Comparison of ENCODE assay signal across 22 mouse cellular contexts in the genomic region with DNA sequence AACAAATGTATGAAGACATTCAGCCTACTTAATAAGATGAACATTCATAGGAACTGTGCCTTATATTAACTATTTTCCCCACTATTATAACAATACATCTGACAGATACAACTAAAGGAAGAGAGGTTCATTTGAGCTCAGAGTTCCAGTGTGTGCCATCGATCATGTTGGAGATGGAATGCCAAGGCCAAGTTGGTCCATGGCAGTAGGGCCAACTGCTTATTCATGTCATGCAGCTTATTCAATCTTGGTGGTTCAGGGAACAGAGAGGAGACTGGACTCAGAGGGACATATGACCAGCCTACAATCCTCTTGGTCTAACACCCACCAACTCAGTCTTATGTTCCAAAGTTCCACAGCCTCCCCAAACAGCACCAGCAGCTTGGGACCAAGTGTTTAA. TPM values are rescaled to one million over a fixed set of nuclear protein-coding genes. Genes with fewer than 3 reads are reported as not detected.
DNase-seq lines count a peak whose midpoint lies in the region; ATAC-seq lines count a peak whose summit lies in the region.
"Had no signal": no experiment of that assay in that cellular context is flagged by ENCODE, and none has a peak within 500 bp of the region (broad histone marks: within the 10 kb centered on the region; RNA-seq: fewer than 3 reads in every experiment).

No protein-coding gene starts in this region.

- H3K4me3 ChIP-seq in liver, embryonic 12.5 days, result no peak overlapping the region
- H3K4me3 ChIP-seq in liver, embryonic 15.5 days (replicated peaks), result no peak overlapping the region
- H3K4me3 ChIP-seq in liver, embryonic 11.5 days (ENCODE audit: low read depth, low read length), result no peak overlapping the region
- H3K4me3 ChIP-seq: embryonic facial prominence, embryonic 13.5 days; embryonic facial prominence, embryonic 15.5 days; erythroblast, embryonic 14.5 days; forebrain, embryonic 10.5 days; forebrain, embryonic 12.5 days had no signal

- ATAC-seq in liver, embryonic 12.5 days, result no peak
- no peak for ATAC-seq in liver, embryonic 15.5 days (ENCODE audit: insufficient read depth)
- ATAC-seq in liver, embryonic 11.5 days (replicated peaks; ENCODE audit: low FRiP score), result no peak
- ATAC-seq: forebrain, embryonic 14.5 days; forebrain, embryonic 16.5 days had no signal

- H3K9ac ChIP-seq in liver, embryonic 12.5 days, result no peak overlapping the region
- H3K9ac ChIP-seq in liver, embryonic 15.5 days, result no peak overlapping the region
- no peak overlapping the region for H3K9ac ChIP-seq in liver, embryonic 11.5 days (ENCODE audit: low read depth, low read length)
- H3K9ac ChIP-seq: embryonic facial prominence, embryonic 13.5 days; embryonic facial prominence, embryonic 15.5 days; forebrain, embryonic 12.5 days had no signal

- H3K27ac ChIP-seq in liver, embryonic 12.5 days, result peak overlapping the region; percentile 58; the same call in 1 of the 2 replicates
- H3K27ac ChIP-seq in liver, embryonic 15.5 days (replicated peaks), result 0 out of 2 replicates have a peak overlapping the region, but pooled peaks have one; percentile 24
- no peak overlapping the region for H3K27ac ChIP-seq in liver, embryonic 11.5 days (ENCODE audit: low read depth, low read length)
- H3K27ac ChIP-seq: embryonic facial prominence, embryonic 13.5 days; embryonic facial prominence, embryonic 15.5 days; forebrain, embryonic 10.5 days; forebrain, embryonic 12.5 days had no signal

- H3K9me3 ChIP-seq in liver, embryonic 12.5 days (replicated peaks), result no peaks in the 10 kb centered on the region
- no peaks in the 10 kb centered on the region for H3K9me3 ChIP-seq in liver, embryonic 15.5 days (replicated peaks)
- H3K9me3 ChIP-seq in liver, embryonic 11.5 days (ENCODE audit: control insufficient read depth, low read length), result no peaks in the 10 kb centered on the region
- H3K9me3 ChIP-seq: embryonic facial prominence, embryonic 13.5 days; embryonic facial prominence, embryonic 15.5 days; forebrain, embryonic 10.5 days; forebrain, embryonic 12.5 days had no signal

- no peaks in the 10 kb centered on the region for H3K27me3 ChIP-seq in liver, embryonic 12.5 days (replicated peaks)
- no peaks in the 10 kb centered on the region for H3K27me3 ChIP-seq in liver, embryonic 15.5 days
- no peaks in the 10 kb centered on the region for H3K27me3 ChIP-seq in liver, embryonic 11.5 days (replicated peaks; ENCODE audit: control insufficient read depth, insufficient read depth, low read length)
- H3K27me3 ChIP-seq: embryonic facial prominence, embryonic 13.5 days; embryonic facial prominence, embryonic 15.5 days; forebrain, embryonic 12.5 days had no signal

- WGBS in liver, embryonic 12.5 days (ENCODE audit: insufficient replicate concordance), result 92% methylated on average over 1 of the region's 1 CpGs
- 89% methylated on average over 1 of the region's 1 CpGs for WGBS in liver, embryonic 15.5 days (ENCODE audit: insufficient replicate concordance)
- 95% methylated on average over 1 of the region's 1 CpGs for WGBS in liver, embryonic 11.5 days

- no peak overlapping the region for H3K4me2 ChIP-seq in liver, embryonic 12.5 days
- no peak overlapping the region for H3K4me2 ChIP-seq in liver, embryonic 15.5 days
- H3K4me2 ChIP-seq in liver, embryonic 11.5 days, result no peak overlapping the region
- H3K4me2 ChIP-seq: embryonic facial prominence, embryonic 13.5 days; embryonic facial prominence, embryonic 15.5 days; forebrain, embryonic 12.5 days had no signal

- peaks cover 15% of the 10 kb centered on the region for H3K4me1 ChIP-seq in liver, embryonic 12.5 days
- H3K4me1 ChIP-seq in liver, embryonic 15.5 days (replicated peaks), result peaks cover 9% of the 10 kb centered on the region
- no peaks in the 10 kb centered on the region for H3K4me1 ChIP-seq in liver, embryonic 11.5 days (replicated peaks; ENCODE audit: control insufficient read depth, insufficient read depth, low read length)
- H3K4me1 ChIP-seq: embryonic facial prominence, embryonic 13.5 days; embryonic facial prominence, embryonic 15.5 days; forebrain, embryonic 10.5 days; forebrain, embryonic 12.5 days had no signal

- H3K36me3 ChIP-seq in liver, embryonic 12.5 days, result peaks cover 89% of the 10 kb centered on the region
- H3K36me3 ChIP-seq in liver, embryonic 15.5 days (replicated peaks), result peaks cover 85% of the 10 kb centered on the region
- H3K36me3 ChIP-seq in liver, embryonic 11.5 days (ENCODE audit: control insufficient read depth, insufficient read depth, low read length), result peaks cover 13% of the 10 kb centered on the region; the same call in 1 of the 2 replicates

- DNase-seq in adrenal gland, adult 2 months, result peak; percentile 33
- no peak for DNase-seq in adrenal gland, postnatal 25 days
- peak; percentile 14 to 15 for DNase-seq in adrenal gland, postnatal 36 days
- DNase-seq in adrenal gland, postnatal 4 days (ENCODE audit: low spot score in 2 of 2), result no peak
- no peak for DNase-seq in liver
- DNase-seq in liver, embryonic 11.5 days (ENCODE audit: low spot score), result no peak
- DNase-seq: cerebellum, adult 11 months; cerebellum, adult 18-20 months; cerebellum, adult 8-10 months; cerebellum, adult 9-11 months; cerebellum, postnatal 14 days; cerebellum, postnatal 36 days; embryo, embryonic 11 days had no signal

RNA-seq across cellular contexts. Expression of a gene that starts 34.0 kb away (rescaled TPM):
- total RNA-seq in adrenal gland, adult 2 months (2021), result 10 to 100 TPM in 1 of 2 experiments, 1 to 10 TPM in 1; 8.9 to 12.2 TPM
- 0.54 and 0.56 TPM in 2 replicates for polyA plus RNA-seq in adrenal gland, adult 2 months (2012; rRNA removed)
- 8.8 and 14.8 TPM in 2 replicates for total RNA-seq in adrenal gland, postnatal 25 days (2021)
- 10 to 100 TPM in 1 of 2 experiments, 1 to 10 TPM in 1; 6.4 to 12.9 TPM for total RNA-seq in adrenal gland, postnatal 36 days (2021)
- 10 to 100 TPM; 12.7 to 13.1 TPM for total RNA-seq in adrenal gland, postnatal 4 days (2021)
- 19.5 and 20.6 TPM in 2 replicates for polyA plus RNA-seq in liver, embryonic 12.5 days (2016; fragmentation: Nextera tagmentation; extraction: Ambion mirVana)
- 13.2 and 13.5 TPM in 2 replicates for polyA plus RNA-seq in liver, embryonic 15.5 days (2015; fragmentation: Nextera tagmentation; extraction: Ambion mirVana)
- 27.1 and 30.1 TPM in 2 replicates for polyA plus RNA-seq in liver, embryonic 11.5 days (2014; fragmentation: Nextera tagmentation; extraction: Ambion mirVana)

RNA-seq across cellular contexts. Expression of a gene that starts 34.1 kb away (rescaled TPM):
- 10 to 100 TPM; 17.0 to 21.0 TPM for total RNA-seq in adrenal gland, adult 2 months (2021)
- 2.4 and 2.9 TPM in 2 replicates for polyA plus RNA-seq in adrenal gland, adult 2 months (2012; rRNA removed)
- total RNA-seq in adrenal gland, postnatal 25 days (2021), result 21.6 and 23.3 TPM in 2 replicates
- total RNA-seq in adrenal gland, postnatal 36 days (2021), result 10 to 100 TPM; 16.8 to 23.6 TPM
- 10 to 100 TPM; 20.8 to 21.5 TPM for total RNA-seq in adrenal gland, postnatal 4 days (2021)
- polyA plus RNA-seq in liver, embryonic 12.5 days (2016; fragmentation: Nextera tagmentation; extraction: Ambion mirVana), result 17.3 and 21.3 TPM in 2 replicates
- polyA plus RNA-seq in liver, embryonic 15.5 days (2015; fragmentation: Nextera tagmentation; extraction: Ambion mirVana), result 12.1 TPM in 2 replicates
- 16.5 and 18.8 TPM in 2 replicates for polyA plus RNA-seq in liver, embryonic 11.5 days (2014; fragmentation: Nextera tagmentation; extraction: Ambion mirVana)

RNA-seq across cellular contexts. Expression of a gene that starts 46.4 kb away (rescaled TPM):
- total RNA-seq in adrenal gland, adult 2 months (2021), result 100 to 1,000 TPM in 1 of 2 experiments, 10 to 100 TPM in 1; 75.0 to 105 TPM
- 17.0 and 30.9 TPM in 2 replicates for polyA plus RNA-seq in adrenal gland, adult 2 months (2012; rRNA removed)
- total RNA-seq in adrenal gland, postnatal 25 days (2021), result 158 and 164 TPM in 2 replicates
- 10 to 100 TPM; 80.9 to 93.8 TPM for total RNA-seq in adrenal gland, postnatal 36 days (2021)
- 100 to 1,000 TPM; 160 to 175 TPM for total RNA-seq in adrenal gland, postnatal 4 days (2021)
- 59.2 and 59.4 TPM in 2 replicates for polyA plus RNA-seq in liver, embryonic 12.5 days (2016; fragmentation: Nextera tagmentation; extraction: Ambion mirVana)
- 33.3 and 33.7 TPM in 2 replicates for polyA plus RNA-seq in liver, embryonic 15.5 days (2015; fragmentation: Nextera tagmentation; extraction: Ambion mirVana)
- polyA plus RNA-seq in liver, embryonic 11.5 days (2014; fragmentation: Nextera tagmentation; extraction: Ambion mirVana), result 84.9 and 101 TPM in 2 replicates

Comparison
In these comparisons a context has a peak if more than half of its experiments do, and no peak if none do; other contexts are left out.
1. DNase-seq: peak in adrenal gland, adult 2 months (single experiment) and adrenal gland, postnatal 36 days (2 of 2); none in adrenal gland, postnatal 25 days (single experiment), adrenal gland, postnatal 4 days (0 of 2), liver (single experiment) and liver, embryonic 11.5 days (single experiment).